Mouse (Mus musculus) cortical plate, adult 2 months (tissue): ENCODE measurements at regions not wholly inside any gene's neighbourhood (a gene's known extent, or its start where the extent isn't known, plus 50 kb on each side); places are given as distances from the start of the nearest gene placed in this dataset.

Source experiments
- H3K27ac ChIP-seq: fragments of 200-500 bp; 2 replicates; pipeline ENCODE4 v1.5.1; 2012; ENCODE audit warnings: low read length, control low read depth, inconsistent platforms; ENCODE audit not compliant: insufficient read depth
- H3K4me1 ChIP-seq: fragments of 200-500 bp; 2 replicates; pipeline ENCODE4 v1.6.1; 2011; ENCODE audit warnings: low read length; ENCODE audit not compliant: control insufficient read depth, insufficient read depth
- H3K4me3 ChIP-seq: fragments of 200-500 bp; 2 replicates; pipeline ENCODE4 v1.5.1; 2011; ENCODE audit warnings: mild to moderate bottlenecking, low read length, control low read depth; ENCODE audit not compliant: insufficient read depth
- CTCF ChIP-seq: fragments of 200-500 bp; IDR thresholded peaks from 2 replicates; pipeline ENCODE4 v1.5.1; 2011; ENCODE audit warnings: mild to moderate bottlenecking, control low read depth, low read length; ENCODE audit not compliant: insufficient read depth; ENCODE audit errors: extremely low read depth
- POLR2A ChIP-seq: fragments of 200-500 bp; IDR thresholded peaks from 2 replicates; pipeline ENCODE4 v1.6.1; 2011; ENCODE audit warnings: mild to moderate bottlenecking, low read length, control low read depth; ENCODE audit not compliant: insufficient read depth; ENCODE audit errors: extremely low read depth

DNA sequence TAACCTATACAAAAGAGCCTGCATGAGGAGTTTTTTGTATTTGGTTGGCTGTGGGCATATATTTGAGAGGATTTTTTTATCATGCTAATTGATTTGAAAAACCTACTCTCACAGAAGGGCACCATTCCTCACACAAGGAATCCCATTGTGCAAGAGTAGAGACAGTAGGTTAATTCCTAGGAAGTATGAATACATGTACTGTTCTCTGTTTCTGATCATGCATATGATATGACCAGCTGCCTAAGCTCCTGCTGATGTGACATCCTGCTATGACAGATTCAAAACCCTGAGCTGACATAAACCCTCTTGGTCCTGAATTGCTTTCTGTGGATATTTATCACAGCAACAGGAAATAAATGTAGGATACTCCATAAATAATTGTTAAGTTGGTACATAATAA is 1048.0 kb downstream of the D3Ertd751e start:
- TF ChIP-seq POLR2A (no peak), CTCF (no peak)
- H3K4me3 ChIP-seq, result no peak overlapping the region
- H3K27ac ChIP-seq, result no peak overlapping the region
- H3K4me1 ChIP-seq, result no peaks in the 10 kb centered on the region

DNA sequence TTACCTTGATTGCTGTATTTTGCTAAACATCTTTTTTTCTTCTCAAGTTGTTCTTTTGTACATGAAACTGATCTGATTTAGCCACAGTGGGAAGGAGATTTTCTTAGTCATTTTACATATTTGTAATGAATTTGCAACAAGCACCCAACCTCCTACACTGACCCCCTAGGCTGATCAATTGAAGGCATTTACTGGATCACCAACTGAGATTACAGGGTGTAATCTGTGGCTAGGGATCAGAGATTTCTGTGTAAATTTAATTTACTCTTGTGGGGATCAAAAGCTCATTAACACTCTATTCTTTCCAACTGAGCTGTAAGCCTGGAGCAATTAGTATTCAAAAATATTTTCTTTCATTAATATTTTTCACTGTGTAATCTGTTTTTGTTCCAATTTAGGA is 1049.5 kb downstream of the D3Ertd751e start:
- no peak overlapping the region for H3K4me3 ChIP-seq
- no peaks in the 10 kb centered on the region for H3K4me1 ChIP-seq
- H3K27ac ChIP-seq, result no peak overlapping the region
- TF ChIP-seq POLR2A (no peak), CTCF (no peak)

DNA sequence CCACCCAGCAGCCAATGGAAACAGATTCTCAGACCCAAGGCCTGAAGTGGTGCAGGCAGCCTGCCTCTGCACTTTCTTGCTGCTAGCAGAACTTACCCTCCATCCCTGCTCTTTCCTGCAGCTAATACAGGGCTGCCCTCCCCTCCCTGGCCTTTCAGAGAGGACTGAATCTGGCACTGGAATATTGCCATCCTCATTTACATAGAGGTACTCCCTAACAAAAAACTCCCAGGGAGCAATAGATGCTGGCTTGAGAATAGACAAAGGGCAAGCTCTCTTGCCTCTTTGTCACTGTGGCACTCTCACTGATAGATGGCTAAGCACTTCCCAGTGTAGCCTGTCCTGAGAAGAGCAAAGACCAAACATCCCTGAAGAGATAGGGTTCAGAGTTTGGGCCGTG is 1088.0 kb downstream of the D3Ertd751e start:
- no peak for TF ChIP-seq CTCF
- no peak for TF ChIP-seq POLR2A
- Histone ChIP-seq H3K27ac (no peak overlapping the region), H3K4me3 (no peak overlapping the region), H3K4me1 (no peaks in the 10 kb centered on the region)

DNA sequence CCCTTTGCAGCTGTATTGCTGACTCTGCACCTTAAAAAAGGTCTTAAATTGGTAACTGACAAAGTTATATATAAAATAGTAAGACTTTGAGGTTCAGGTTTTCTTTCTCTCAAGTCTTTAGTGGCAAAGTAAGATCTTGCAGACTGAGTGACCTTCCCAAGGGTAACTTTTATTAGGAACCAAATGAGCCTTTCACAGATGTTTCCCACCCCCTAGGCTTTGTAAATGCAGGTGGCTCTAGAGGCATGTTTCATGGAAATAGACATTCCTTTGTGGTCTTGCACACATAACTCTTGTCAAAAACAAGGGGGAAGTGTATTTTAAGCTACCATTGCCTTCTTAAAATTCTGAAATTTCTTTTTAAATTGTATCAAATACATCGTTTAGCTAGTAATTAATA is 1125.0 kb downstream of the D3Ertd751e start:
- TF ChIP-seq POLR2A (no peak), CTCF (no peak)
- H3K27ac ChIP-seq, result no peak overlapping the region

DNA sequence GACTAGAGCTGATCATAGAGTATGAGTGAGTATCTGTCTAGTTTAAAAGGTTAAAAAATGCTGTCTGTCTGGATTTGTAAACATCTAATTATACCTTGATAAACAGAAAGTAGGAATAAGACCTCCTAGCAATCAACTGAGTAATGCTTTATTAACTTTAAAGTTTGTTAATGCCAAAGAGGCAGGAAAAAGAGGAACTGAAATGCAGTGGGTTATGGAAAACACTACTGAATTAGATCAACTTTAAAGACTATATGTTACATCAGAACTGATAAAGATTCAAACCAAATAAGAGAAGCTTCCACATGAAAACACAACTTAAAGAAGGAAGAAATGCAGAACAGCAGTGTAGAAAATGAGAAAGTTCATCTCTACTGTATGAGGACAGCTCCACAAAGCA is 1136.6 kb downstream of the D3Ertd751e start:
- no peak overlapping the region for H3K4me3 ChIP-seq
- no peak for TF ChIP-seq POLR2A
- no peak for TF ChIP-seq CTCF
- no peak overlapping the region for H3K27ac ChIP-seq
- no peaks in the 10 kb centered on the region for H3K4me1 ChIP-seq

More for the DNA sequence above, 1125.0 kb downstream of the D3Ertd751e start:
- no peaks in the 10 kb centered on the region for H3K4me1 ChIP-seq
- H3K4me3 ChIP-seq, result no peak overlapping the region

DNA sequence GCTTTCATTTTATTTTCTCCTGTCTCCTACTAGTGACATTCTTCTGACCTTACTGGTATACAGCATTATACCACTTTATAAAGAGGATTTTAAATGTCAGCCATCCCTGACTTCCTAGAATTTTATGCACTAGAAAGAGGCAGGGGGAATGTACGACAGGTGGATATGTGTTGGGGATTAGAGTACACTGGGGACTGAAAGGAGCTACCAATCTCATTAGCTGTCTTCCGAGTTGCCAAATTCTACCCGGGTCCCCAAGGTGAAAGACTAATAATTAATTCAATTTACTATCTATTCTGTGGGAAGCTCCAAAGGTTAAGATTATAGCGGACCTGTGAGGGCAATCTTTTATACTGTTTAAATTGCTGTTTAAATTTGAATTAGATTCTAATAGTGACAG is 1142.1 kb downstream of the D3Ertd751e start:
- H3K4me3 ChIP-seq, result no peak overlapping the region
- H3K27ac ChIP-seq, result no peak overlapping the region
- TF ChIP-seq CTCF, result no peak
- TF ChIP-seq POLR2A, result no peak
- H3K4me1 ChIP-seq, result no peaks in the 10 kb centered on the region

DNA sequence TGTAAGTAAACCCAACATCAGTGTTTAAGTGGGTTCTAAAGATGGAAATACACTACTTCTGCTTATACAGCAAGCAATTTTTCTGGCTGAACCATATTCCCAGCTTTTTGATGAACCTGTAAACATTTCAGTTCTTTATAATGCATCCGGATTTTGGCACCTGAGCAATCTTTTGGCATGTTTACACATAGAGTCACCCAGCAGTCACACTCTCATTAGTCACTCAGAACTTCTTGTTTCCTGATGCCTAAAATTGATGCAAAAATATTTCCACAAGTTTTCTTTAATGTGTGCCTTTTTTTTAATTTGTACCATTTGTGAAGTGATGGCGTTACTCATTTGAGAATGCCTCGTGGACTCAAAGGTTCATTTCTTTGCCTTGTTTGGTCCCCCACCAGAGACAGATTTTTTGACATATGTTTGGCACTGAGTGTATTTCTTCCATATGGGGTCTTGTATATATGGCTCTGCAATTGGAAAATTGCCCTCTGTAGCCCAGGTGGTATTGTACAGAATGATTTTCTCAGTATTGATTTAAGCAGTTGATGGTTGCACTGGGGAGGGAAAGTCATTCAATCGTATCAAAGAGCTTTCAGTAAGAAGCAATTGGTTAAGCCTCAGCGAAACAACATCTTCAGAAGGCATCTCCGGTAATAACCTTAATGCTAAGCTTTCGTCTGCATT is 1149.7 kb downstream of the D3Ertd751e start:
- Histone ChIP-seq H3K27ac (no peak overlapping the region), H3K4me3 (no peak overlapping the region), H3K4me1 (no peaks in the 10 kb centered on the region)
- TF ChIP-seq CTCF, result no peak
- no peak for TF ChIP-seq POLR2A

DNA sequence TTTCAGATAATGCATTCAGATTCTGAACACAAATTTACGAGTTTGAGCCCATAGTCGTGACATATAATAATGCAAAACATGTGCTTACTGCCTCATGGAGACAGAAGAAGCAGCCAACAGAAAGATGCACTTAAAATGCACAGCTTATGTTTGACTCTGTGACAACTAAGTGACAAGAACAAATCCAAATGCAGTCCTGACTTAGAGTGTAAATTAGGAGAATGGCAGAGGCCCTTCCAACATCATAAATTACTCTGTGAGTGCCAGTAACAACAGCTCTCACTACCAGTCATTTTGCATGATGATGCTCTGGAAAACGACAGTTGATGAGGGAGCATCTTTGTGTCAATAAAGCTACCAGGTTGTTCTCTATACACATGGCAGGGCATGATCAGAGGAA is 1153.4 kb downstream of the D3Ertd751e start:
- no peak for TF ChIP-seq CTCF
- no peak for TF ChIP-seq POLR2A
- no peak overlapping the region for H3K27ac ChIP-seq
- no peaks in the 10 kb centered on the region for H3K4me1 ChIP-seq
- H3K4me3 ChIP-seq, result no peak overlapping the region

DNA sequence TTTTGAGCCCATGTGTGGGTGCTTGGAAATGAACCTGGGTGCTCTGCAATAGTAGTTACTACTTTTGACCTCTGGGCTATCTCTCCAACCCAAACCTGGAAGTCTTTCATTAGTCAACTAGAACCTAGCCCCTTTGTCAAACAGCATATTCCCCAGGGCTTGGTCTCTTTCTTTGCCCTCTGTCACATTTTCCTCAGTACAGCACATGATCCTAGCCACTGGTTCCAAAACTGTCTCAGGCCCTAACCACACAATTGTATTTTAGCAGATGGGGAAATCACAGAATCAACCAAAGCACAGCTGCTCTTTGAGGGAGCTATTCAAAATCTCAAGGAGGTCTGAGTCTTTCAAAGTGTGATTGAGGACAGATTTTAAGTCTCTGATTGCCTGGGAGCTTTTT is 1155.5 kb downstream of the D3Ertd751e start:
- TF ChIP-seq CTCF (no peak), POLR2A (no peak)
- no peak overlapping the region for H3K4me3 ChIP-seq
- no peak overlapping the region for H3K27ac ChIP-seq
- H3K4me1 ChIP-seq, result no peaks in the 10 kb centered on the region

DNA sequence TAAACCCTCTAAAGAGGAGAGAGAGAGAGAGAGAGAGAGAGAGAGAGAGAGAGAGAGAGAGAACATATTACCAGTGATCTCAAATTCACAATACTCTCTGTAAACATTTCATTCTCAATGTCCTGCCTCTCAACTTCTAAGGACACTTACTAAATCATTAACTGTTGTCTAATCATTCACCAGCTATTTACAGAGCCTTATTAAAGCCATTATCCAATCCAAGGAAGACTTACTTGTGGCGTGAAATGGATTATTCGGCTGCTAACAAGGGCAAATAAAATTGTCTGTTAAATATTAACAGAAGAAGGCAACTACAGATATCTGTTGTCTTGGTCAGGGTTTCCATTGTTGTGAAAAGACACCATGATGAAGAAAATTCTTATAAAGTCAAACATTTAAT is 1156.5 kb downstream of the D3Ertd751e start:
- H3K4me3 ChIP-seq, result no peak overlapping the region
- H3K4me1 ChIP-seq, result no peaks in the 10 kb centered on the region
- no peak for TF ChIP-seq CTCF
- TF ChIP-seq POLR2A, result no peak
- no peak overlapping the region for H3K27ac ChIP-seq
